Mouse (Mus musculus): Measurements from ENCODE around the gene Psd4.
A peak's percentile ranks its signal among the peaks of the same experiment; 100 is the strongest.

The Psd4 gene

GRCm38 (mm10) chr2:24440056-24440455 is 72.7 kb downstream of the Psd4 start:
- no peak for DNase-seq (ENCODE audit: low spot score)

- DNase-seq (ENCODE audit: low spot score) = no peak
Measured at GRCm38 (mm10) chr2:24441899-24442298, 74.5 kb downstream of the Psd4 start.

GRCm38 (mm10) chr2:24442303-24442925 is 75.0 kb downstream of the Psd4 start:
- DNase-seq (ENCODE audit: low spot score) = no peak

GRCm38 (mm10) chr2:24443256-24443790 is 75.9 kb downstream of the Psd4 start:
- DNase-seq (ENCODE audit: low spot score) = no peak

GRCm38 (mm10) chr2:24449111-24449510 is 81.7 kb downstream of the Psd4 start:
- DNase-seq (ENCODE audit: low spot score) = no peak

GRCm38 (mm10) chr2:24453206-24453605 is 85.8 kb downstream of the Psd4 start:
- DNase-seq (ENCODE audit: low spot score) = no peak

GRCm38 (mm10) chr2:24454429-24455011 is 87.1 kb downstream of the Psd4 start:
- no peak for DNase-seq (ENCODE audit: low spot score)

GRCm38 (mm10) chr2:24455057-24455855 is 87.9 kb downstream of the Psd4 start:
- DNase-seq (ENCODE audit: low spot score) = no peak

- DNase-seq (ENCODE audit: low spot score) = no peak
Measured at GRCm38 (mm10) chr2:24456841-24457240, 89.5 kb downstream of the Psd4 start.

- DNase-seq (ENCODE audit: low spot score) = no peak
Measured at GRCm38 (mm10) chr2:24460112-24460807, 92.9 kb downstream of the Psd4 start.

GRCm38 (mm10) chr2:24460808-24461127 is 93.4 kb downstream of the Psd4 start:
- peak; percentile 9 for DNase-seq (ENCODE audit: low spot score)

Measured in c-Kit-positive CD71-positive TER-119-positive erythroid progenitor cells, embryonic 14.5 days (primary cell).